Mouse (Mus musculus): ENCODE results near the gene Hist1h2ae.

DNA sequence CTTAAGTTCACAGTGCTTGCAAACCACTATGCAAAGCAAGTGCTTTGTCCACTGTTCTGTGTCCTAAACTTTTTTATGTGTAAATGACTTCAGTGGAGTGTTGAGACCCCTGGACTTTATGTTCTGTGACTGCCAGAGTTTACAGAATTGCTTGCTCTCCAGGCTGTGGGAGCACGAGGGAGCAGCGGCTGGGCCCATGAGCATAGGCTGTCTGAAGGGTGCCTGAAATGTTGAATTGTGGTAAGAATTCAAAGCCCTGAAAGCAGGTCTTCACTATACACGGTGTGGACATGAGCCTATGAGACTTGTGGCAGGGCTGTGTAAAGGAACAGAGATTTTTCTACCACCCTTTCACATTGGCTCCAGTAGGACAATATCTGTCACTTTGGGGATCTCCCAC, 40.6 kb upstream of the Hist1h2ae start:
- no peak for TF ChIP-seq GATA1 (IDR thresholded peaks at IDR 0.05; ENCODE audit: low read length)
- TF ChIP-seq TAL1 (IDR thresholded peaks at IDR 0.05; ENCODE audit: low read length) = no peak
